Mouse (Mus musculus) lung, embryonic 15.5 days (tissue): Measurements from ENCODE around the gene Cst9. TPM values are rescaled to one million over a fixed set of nuclear protein-coding genes. Genes with fewer than 3 reads are reported as not detected.

Experiments used
- ATAC-seq: fragments of 200-750 bp; cut with Nextera tagmentation; 2 replicates; pipeline ENCODE4 v1.8.0; 2017; ENCODE audit warnings: moderate number of reproducible peaks, borderline replicate concordance; ENCODE audit not compliant: low FRiP score, low TSS enrichment; ENCODE audit errors: extremely low read depth
- H3K27ac ChIP-seq: fragments of 300-500 bp; sonication (generic); 2 replicates; pipeline ENCODE4 v1.5.1; 2015; ENCODE audit warnings: moderate library complexity, mild to moderate bottlenecking, inconsistent platforms
- H3K27me3 ChIP-seq: fragments of 300-500 bp; sonication (generic); 2 replicates; pipeline ENCODE4 v1.6.1; 2015; ENCODE audit warnings: inconsistent platforms
- H3K36me3 ChIP-seq: fragments of 300-500 bp; sonication (generic); 2 replicates; pipeline ENCODE4 v1.6.1; 2015; ENCODE audit warnings: inconsistent platforms
- H3K4me1 ChIP-seq: fragments of 300-500 bp; sonication (generic); 2 replicates; pipeline ENCODE4 v1.6.1; 2015; ENCODE audit warnings: inconsistent platforms
- H3K4me2 ChIP-seq: fragments of 300-500 bp; sonication (generic); 2 replicates; pipeline ENCODE4 v1.6.1; 2015; ENCODE audit warnings: inconsistent platforms, mild to moderate bottlenecking, moderate library complexity
- H3K4me3 ChIP-seq: fragments of 300-500 bp; sonication (generic); 2 replicates; pipeline ENCODE4 v1.5.1; 2015; ENCODE audit warnings: mild to moderate bottlenecking, inconsistent platforms
- H3K9ac ChIP-seq: fragments of 300-500 bp; sonication (generic); 2 replicates; pipeline ENCODE4 v1.6.1; 2015; ENCODE audit warnings: inconsistent platforms
- H3K9me3 ChIP-seq: fragments of 300-500 bp; sonication (generic); 2 replicates; pipeline ENCODE4 v1.6.1; 2016; ENCODE audit warnings: inconsistent platforms
- WGBS: fragments of 180-500 bp; shearing (Covaris S2); methylation state at CpG from one replicate; pipeline ENCODE4 v1.1.7; 2015; 5-methylcytosine and 5-hydroxymethylcytosine counted together
- polyA plus RNA-seq: library from polyadenylated mRNA; unstranded; fragments of >200 nt; fragmentation: Nextera tagmentation; extraction: Ambion mirVana; gene quantifications from 2 replicates; pipeline ENCODE4 v1.2.1, GENCODE M21; 2015

Cst9 gene
- polyA plus RNA-seq, result 0.37 and 0.42 TPM in 2 replicates

DNA sequence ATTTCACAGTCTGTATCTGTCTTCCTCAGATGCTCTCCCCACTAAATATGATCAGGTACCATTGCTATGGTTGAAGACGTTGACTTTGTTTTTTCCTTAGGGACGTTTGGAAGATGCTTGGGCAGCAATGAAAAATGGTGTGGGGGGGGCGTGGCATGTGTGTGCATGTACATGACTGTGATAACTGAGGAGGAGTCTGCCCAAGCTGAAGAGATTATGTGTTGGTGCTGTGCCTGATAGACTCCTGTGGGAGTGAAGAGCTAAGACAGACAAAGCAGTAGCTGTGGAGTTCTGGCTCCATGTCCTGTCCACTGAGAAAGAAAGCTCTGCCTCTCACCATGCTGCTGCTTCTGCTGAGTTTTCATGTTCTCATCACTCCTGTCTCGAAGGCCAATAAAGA, at the start of gene Cst9:
Gene Cst9, plus strand, starts transcription at position 236 of the 400 bp plus-strand sequence.
- Histone ChIP-seq H3K4me3 (no peak within 1 kb of the TSS), H3K9me3 (no peaks in the 10 kb centered on the region), H3K4me2 (no peak within 1 kb of the TSS), H3K4me1 (no peaks in the 10 kb centered on the region), H3K27me3 (no peaks in the 10 kb centered on the region), H3K36me3 (no peaks in the 10 kb centered on the region), H3K9ac (no peak within 1 kb of the TSS), H3K27ac (no peak within 1 kb of the TSS)
- no peak for ATAC-seq
- 50% methylated on average over 4 of the region's 4 CpGs for WGBS

DNA sequence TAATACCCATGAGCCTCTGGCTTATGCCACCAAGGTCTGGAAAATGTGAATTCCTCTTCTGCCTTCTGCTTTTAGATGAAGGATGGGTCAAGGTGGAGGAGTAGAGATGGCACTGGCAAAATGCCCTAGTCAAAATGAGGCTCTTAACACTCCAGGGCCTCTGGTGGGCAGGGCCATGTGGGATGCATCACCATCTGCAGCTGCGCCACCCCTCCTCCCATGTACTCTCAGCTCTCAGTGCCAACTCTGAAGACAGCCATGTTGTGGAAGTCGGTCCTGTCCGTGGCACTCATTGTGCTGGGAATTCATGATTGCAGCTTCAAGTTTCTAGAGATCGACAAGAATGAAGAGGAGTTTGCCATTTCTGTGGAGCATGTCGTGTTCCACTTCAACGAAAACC, 45.8 kb upstream of the Cst9 start, which contains the start of gene Cst12:
Gene Cst12, plus strand, starts transcription at position 220 of the 400 bp plus-strand sequence.
- Histone ChIP-seq H3K4me1 (no peaks in the 10 kb centered on the region), H3K4me3 (no peak within 1 kb of the TSS), H3K27me3 (no peaks in the 10 kb centered on the region), H3K9me3 (no peaks in the 10 kb centered on the region), H3K4me2 (no peak within 1 kb of the TSS), H3K27ac (no peak within 1 kb of the TSS), H3K9ac (no peak within 1 kb of the TSS), H3K36me3 (no peaks in the 10 kb centered on the region)
- ATAC-seq, result no peak
- WGBS, result 86% methylated on average over 6 of the region's 6 CpGs

DNA sequence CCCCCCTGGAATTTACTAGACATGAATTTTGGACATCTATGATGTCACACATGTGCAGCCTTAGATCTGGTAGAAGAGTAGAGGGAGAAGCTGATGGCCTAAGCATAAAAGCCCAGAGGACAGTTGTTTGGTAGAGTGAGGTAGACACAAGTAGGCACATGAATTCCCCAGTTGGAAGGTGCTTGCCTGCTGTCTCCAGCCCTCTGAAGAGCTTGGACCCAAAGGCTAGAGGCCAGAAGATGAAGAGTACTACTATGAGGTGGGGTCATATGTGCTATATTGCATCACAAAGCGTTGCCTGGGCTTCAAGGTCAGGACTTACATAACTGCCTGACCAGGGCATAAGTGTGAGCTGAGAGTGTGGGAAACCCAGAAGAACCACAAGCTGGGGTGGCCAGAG, 36.5 kb upstream of the Cst9 start, which contains the start of gene Cst8:
Gene Cst8, plus strand, starts transcription at position 301 of the 400 bp plus-strand sequence.
- Histone ChIP-seq H3K27ac (no peak within 1 kb of the TSS), H3K4me2 (no peak within 1 kb of the TSS), H3K4me1 (no peaks in the 10 kb centered on the region), H3K27me3 (no peaks in the 10 kb centered on the region), H3K9me3 (no peaks in the 10 kb centered on the region), H3K9ac (no peak within 1 kb of the TSS), H3K36me3 (no peaks in the 10 kb centered on the region), H3K4me3 (no peak within 1 kb of the TSS)
- 76% methylated on average over 1 of the region's 1 CpGs for WGBS
- no peak for ATAC-seq

DNA sequence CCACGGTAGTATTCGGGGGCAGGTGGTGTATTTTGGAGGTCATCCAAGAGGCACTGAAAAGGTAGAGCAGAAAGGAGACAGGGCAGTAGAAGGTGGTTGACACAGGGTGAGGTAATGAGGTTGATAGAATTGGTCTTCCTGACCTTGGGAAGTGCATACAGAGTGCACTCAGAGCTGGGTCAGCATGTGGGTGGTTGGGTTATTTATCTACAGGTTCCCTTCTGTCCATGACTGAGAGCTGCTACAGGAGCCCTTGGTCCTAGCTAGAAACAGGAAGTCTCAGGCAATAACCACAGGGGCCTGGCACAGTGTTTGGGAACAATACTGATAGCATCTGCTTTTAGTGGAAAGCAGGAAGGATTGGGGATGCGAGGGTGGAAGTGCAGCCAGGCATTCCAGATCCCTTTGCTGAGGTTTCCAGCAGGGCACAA, 33.4 kb upstream of the Cst9 start:
- Histone ChIP-seq H3K4me1 (no peaks in the 10 kb centered on the region), H3K4me2 (no peak overlapping the region), H3K9me3 (no peaks in the 10 kb centered on the region), H3K4me3 (no peak overlapping the region), H3K27me3 (no peaks in the 10 kb centered on the region), H3K9ac (no peak overlapping the region), H3K36me3 (no peaks in the 10 kb centered on the region), H3K27ac (no peak overlapping the region)
- ATAC-seq, result no peak; the same call in 1 of the 2 replicates
- 46% methylated on average over 3 of the region's 3 CpGs for WGBS

DNA sequence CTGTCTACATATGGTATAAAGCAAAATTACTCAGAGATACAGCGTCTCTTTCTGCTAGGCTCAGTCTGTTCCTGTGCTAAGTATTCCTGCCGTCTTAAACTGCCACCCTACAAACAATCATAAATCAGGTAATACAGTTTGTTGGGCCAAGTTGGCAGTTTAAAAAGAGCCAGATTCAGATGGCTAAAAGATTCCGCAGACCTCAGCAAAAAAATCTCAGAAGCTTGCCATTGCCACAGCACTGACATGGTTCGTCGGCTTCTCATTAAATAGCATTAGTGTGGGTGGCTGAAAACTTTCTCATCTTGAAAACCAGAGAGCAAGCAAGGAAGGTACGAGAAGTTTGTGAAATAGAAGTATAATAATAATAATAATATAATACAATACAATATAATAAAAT, 28.3 kb upstream of the Cst9 start:
- Histone ChIP-seq H3K4me2 (no peak overlapping the region), H3K4me1 (no peaks in the 10 kb centered on the region), H3K9me3 (no peaks in the 10 kb centered on the region), H3K27ac (no peak overlapping the region), H3K4me3 (no peak overlapping the region), H3K27me3 (no peaks in the 10 kb centered on the region), H3K36me3 (no peaks in the 10 kb centered on the region), H3K9ac (no peak overlapping the region)
- ATAC-seq, result no peak
- 63% methylated on average over 6 of the region's 6 CpGs for WGBS

DNA sequence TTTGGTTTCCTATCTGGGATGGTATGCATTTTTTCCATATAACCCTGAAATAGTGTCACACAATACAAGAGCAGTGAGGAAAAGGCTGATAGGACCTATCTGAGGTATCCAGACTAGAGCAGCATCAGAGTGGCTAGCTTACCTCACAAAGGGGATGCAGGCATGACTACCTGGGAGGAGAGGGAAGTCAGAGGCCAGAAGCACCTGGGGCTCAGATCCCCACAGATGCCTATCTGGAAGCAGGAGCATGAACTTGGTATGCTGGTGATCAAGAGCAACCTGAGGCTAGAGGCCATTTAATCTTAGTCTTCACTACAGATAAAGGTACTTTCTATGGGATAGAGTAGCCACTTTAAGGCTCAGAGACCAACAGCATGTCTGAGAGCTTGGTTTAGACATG, 15.0 kb upstream of the Cst9 start, which contains the start of gene Cst13:
Gene Cst13, plus strand, starts transcription at position 173 of the 400 bp plus-strand sequence.
- H3K27ac ChIP-seq, result no peak within 1 kb of the TSS
- H3K4me2 ChIP-seq, result no peak within 1 kb of the TSS
- no peaks in the 10 kb centered on the region for H3K9me3 ChIP-seq
- H3K4me1 ChIP-seq, result no peaks in the 10 kb centered on the region
- H3K9ac ChIP-seq, result no peak within 1 kb of the TSS
- no peak within 1 kb of the TSS for H3K4me3 ChIP-seq
- H3K27me3 ChIP-seq, result no peaks in the 10 kb centered on the region
- no peaks in the 10 kb centered on the region for H3K36me3 ChIP-seq
- ATAC-seq, result no peak

DNA sequence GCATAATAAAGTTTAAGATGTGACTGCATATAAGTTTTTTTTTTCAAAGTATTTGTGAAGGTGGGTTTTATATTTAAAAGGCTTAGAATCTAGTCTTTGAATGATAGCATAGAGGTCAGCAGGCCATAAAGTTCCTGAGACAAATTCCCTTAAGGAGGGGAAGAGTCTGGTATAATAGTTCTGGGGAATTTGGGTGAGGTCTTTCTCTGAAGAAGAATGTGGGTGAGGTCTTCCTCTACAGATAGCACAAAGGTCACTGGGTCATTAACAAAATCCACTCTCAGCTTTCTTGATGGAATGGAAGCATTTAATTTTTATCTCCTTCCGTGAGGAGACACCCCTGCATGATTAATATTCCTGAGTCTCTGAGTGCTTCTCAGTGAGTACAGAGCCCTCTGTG, 9.0 kb upstream of the Cst9 start:
- Histone ChIP-seq H3K27ac (no peak overlapping the region), H3K4me2 (no peak overlapping the region), H3K4me3 (no peak overlapping the region), H3K9me3 (no peaks in the 10 kb centered on the region), H3K9ac (no peak overlapping the region), H3K4me1 (no peaks in the 10 kb centered on the region), H3K36me3 (no peaks in the 10 kb centered on the region), H3K27me3 (no peaks in the 10 kb centered on the region)
- ATAC-seq, result no peak
- WGBS, result 31% methylated on average over 1 of the region's 1 CpGs

DNA sequence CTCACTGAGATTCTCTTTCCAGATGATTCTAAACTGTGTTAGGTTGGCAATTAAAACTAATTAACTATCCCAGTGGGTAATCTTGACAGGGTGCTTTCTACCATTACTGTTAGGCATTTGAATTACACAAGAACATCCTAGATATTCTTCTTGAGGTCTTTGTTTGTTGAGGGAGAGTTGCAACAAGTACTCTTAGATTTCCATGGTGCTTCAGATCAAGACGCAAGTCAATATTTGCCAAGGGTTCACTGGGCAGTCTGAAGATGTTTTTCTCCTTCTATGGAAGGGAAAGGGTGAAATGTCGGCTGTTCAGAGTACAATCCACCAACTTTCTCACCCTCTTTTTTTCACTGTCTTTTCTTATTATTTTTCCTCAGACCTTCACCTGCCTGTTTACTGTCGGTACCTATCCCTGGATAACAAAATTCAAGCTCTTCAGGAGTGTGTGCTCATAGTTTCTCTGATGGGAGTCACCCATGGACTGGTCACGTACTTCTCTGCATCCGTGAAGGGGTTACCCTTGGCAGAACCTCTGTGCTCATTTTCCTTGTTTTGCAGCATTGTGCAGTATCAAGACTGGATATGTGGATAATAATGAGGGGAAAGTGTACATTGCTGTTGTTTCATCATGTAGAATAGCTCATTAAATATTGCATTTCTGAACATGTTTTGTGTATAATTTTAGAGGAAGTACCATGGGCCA, 3.3 kb downstream of the Cst9 start:
- Histone ChIP-seq H3K27me3 (no peaks in the 10 kb centered on the region), H3K9me3 (no peaks in the 10 kb centered on the region), H3K27ac (no peak overlapping the region), H3K36me3 (no peaks in the 10 kb centered on the region), H3K9ac (no peak overlapping the region), H3K4me2 (no peak overlapping the region), H3K4me3 (no peak overlapping the region), H3K4me1 (no peaks in the 10 kb centered on the region)
- no peak for ATAC-seq
- WGBS, result 62% methylated on average over 5 of the region's 5 CpGs

DNA sequence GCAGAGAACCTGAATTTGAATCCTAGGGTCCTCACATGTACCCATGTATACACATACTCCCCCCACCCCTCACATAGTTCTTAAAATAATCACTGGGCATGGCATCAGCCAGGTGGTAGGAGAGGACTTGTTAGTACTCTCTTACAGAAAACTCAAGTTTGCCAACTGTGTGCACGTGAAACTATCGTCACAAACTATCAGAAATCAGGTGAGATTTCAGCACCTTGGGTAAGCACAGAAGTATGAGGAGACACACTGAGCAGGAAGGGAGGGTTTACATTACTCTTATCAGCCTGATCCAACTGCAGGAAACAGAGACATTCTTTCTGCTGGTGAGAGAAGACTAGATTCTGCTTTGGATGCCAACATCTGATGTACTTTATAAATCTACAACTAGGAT, 4.3 kb downstream of the Cst9 start:
- Histone ChIP-seq H3K36me3 (no peaks in the 10 kb centered on the region), H3K27me3 (no peaks in the 10 kb centered on the region), H3K4me2 (no peak overlapping the region), H3K4me1 (no peaks in the 10 kb centered on the region), H3K4me3 (no peak overlapping the region), H3K27ac (no peak overlapping the region), H3K9ac (no peak overlapping the region), H3K9me3 (no peaks in the 10 kb centered on the region)
- 49% methylated on average over 2 of the region's 2 CpGs for WGBS
- ATAC-seq, result no peak

DNA sequence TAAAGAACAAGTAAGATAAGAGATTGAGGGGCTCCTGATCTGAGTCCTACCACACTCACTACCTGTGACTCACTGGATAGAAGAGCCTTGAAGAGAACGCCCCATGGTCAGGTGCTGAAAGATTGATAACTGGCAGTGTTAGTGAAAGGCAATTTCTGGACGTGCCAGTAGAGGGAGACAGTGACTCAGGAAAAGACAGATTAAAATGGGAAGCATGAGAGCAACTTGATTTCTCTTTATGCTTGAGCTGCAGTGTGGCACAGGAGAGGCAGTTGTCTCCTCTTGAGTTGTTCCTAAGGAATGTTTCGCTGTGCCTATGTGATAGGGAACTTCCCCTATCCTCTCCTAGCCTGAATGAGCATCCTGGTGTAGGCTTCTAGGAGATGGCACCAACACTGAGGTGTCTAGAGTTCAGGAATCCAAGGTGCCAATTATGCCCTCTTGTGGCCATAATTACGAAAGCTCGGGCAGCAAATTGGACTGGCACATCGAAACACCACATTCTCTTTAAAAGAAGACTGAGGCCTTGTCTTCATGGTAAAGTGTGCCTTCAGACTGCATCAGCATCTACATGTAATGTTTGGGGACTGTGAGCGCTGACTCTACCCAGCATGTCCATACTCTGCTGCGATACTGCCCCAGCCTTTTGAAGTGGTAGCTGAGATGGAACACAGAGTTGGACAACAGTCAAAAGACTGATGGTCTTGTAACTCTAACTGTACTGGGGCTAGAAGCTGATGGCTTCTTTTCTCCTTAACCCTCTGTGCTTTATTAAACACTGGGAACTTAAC, 16.4 kb downstream of the Cst9 start:
- Histone ChIP-seq H3K9ac (no peak overlapping the region), H3K4me1 (peaks cover under 1% of the 10 kb centered on the region; the same call in 1 of the 2 replicates), H3K27ac (no peak overlapping the region), H3K9me3 (no peaks in the 10 kb centered on the region), H3K36me3 (no peaks in the 10 kb centered on the region), H3K27me3 (no peaks in the 10 kb centered on the region), H3K4me3 (no peak overlapping the region), H3K4me2 (no peak overlapping the region)
- ATAC-seq, result peak; percentile 52; the same call in 1 of the 2 replicates
- WGBS, result 41% methylated on average over 8 of the region's 8 CpGs

DNA sequence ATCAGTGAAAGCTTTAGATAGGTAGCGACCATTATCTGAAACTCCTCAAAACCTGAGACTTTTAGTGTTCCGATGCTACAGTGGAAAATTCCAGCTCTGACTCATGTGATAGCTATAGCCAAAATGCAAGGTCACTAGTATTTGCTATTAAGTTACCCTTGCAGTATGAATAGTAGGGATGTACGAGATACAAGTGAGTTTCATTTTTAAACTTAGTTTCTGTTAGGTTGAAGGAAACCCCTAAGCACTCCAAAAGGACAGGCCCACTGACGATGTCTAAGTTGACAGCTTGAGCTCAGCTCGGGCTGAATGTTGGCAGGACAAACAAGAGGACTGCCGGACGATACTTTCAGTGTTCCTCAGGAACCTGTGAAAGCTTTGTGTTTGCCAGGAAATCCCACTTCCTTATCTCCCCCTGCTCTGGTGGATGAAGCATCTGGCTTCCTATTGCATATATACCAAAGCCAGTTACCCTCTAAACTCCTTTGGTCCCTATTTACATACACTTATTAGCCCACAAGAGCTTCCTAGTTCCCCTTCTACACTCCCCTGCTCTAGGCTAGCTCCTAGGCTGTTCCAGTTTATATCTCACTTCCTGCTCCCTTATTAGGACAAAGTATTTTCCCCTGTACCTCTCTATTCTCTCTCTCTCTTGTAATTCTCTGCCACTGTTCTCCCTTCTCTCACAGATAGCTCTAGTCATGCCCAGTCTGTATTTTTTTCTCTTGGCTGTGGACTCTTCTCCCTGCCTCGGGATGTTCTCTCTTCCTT, 21.9 kb downstream of the Cst9 start:
- Histone ChIP-seq H3K4me3 (no peak overlapping the region), H3K27me3 (no peaks in the 10 kb centered on the region), H3K4me2 (peak overlapping the region; percentile 14; the same call in 1 of the 2 replicates), H3K9ac (no peak overlapping the region), H3K27ac (peak overlapping the region; percentile 29; the same call in 1 of the 2 replicates), H3K9me3 (no peaks in the 10 kb centered on the region), H3K4me1 (peaks cover 10% of the 10 kb centered on the region), H3K36me3 (no peaks in the 10 kb centered on the region)
- ATAC-seq, result no peak; the same call in 1 of the 2 replicates
- 34% methylated on average over 8 of the region's 8 CpGs for WGBS
